Mouse (Mus musculus) megakaryocyte, adult 5-6 weeks (primary cell): ENCODE results near the gene Aaed1. TPM values are rescaled to one million over a fixed set of nuclear protein-coding genes. Genes with fewer than 3 reads are reported as not detected.

Source experiments
- ATAC-seq: 2 replicates; pipeline ENCODE4 v1.8.0; 2016; ENCODE audit warnings: mild to moderate bottlenecking, inconsistent platforms; ENCODE audit not compliant: poor library complexity, severe bottlenecking
- total RNA-seq, 2 experiments: library from RNA; stranded (forward) in 1 of 2; stranded (reverse) in 1 of 2; fragments of 153-499, 151-499 nt in 1 of 2; fragments of 221-1000, 200-1000 nt in 1 of 2; gene quantifications; 2 replicates each; pipeline versions ENCODE4 v1.2.3 to v1.2.4; 2015 to 2017

The Aaed1 gene
- total RNA-seq (2015) (38.0 and 44.8 TPM in 2 replicates), total RNA-seq (2017) (63.4 and 67.7 TPM in 2 replicates)

DNA sequence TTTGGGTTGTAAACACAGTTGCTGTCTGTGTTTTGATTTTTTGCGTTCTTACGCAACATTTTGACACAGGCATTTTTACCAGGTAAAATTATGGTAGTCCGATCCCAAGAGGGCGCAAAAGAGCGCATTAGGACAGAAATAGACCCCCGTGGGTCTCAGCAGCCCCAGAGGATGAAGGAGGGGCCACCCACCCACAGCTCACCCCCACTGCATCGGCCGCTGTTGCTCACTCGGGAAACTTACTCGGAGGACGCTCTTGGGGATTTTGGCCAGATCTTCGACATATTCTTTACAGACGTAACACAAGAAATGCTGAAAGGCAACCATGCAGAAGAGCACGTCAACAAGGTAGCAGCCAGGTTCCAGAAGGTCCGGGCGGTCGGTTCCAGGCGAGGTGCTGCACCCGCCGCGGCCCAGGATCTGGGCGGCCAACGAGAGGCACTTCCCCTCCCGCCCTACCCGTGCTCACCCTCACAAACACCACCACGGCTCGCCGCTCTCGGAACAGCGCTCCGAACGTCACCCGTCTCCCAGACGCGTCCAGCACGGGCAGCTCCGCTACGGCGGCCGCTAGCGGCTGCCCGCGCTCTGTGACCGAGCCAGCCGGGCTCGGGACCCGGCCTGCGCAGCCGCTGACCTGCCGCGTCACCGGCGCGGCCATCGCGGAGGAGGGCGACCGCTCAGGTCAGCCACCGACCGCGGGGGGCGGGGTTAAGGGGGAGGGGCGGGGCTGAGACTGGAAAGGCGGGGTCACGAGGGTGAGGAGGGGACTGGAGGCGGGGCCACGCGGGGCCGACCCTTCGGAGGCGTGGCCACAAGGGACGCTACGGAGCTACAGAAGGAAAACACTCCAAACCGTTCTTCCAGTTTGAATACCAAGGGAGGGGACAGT lies at the start of gene Aaed1:
Gene Aaed1 (minus strand): TSS at position 687 of the 892 bp plus-strand sequence.
- ATAC-seq, result peak; percentile 79

DNA sequence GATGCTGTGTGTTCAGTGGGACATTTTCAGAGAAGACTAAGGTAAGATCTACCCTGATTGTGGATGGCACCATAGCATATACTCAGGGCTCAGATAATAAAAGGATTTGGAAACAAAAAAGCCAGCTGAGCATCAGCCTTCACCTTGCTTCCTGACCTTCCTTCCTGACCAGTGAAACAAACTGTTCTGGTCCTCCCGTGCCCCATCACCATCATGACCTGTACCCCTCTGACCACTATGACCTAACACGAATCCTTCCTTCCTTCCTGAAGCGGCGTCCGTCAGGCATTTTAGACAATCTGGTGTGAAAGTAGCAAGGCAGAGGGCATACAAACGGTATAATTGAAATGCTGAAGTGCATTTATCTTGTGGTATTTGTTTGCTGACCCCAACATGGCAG lies 49.6 kb upstream of the Aaed1 start:
- ATAC-seq, result no peak

DNA sequence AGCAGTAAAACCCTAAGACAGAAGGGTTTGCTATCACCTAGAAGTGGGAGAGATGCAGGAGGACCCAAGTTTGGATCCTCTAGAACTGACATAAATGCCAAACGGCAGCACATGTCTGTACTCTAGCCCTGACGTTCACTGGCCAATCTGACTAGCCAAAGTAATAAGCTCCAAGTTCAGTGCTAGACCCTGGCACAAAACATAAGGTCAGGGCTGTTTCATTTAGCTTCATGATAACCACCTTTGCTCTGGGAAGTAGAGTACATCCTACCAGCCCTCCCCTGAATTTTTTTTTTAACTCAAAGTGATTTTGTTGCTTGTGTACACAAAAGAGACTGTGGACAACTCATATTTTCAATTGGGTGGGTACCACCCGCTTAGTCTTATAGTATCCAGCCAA lies 48.5 kb upstream of the Aaed1 start:
- no peak for ATAC-seq

DNA sequence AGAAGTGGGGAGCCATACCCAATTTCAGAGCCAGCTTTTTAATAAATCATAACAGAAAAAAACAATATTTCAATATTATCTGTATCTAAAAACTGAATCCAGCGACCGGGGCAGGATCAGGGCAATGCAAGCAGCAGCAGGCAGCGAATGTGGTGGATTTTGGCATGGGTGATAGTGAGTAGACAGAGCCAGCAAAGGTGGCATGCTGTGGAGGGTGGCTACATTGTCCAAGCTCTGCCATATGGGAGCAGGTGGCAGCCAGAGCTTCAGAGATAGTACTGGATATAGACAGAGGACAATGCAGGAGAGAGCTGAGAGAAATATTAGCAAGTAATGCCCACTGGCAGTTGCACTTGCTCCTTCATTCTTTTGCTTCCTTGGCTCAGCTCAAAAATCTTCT lies 47.2 kb upstream of the Aaed1 start:
- ATAC-seq, result no peak

DNA sequence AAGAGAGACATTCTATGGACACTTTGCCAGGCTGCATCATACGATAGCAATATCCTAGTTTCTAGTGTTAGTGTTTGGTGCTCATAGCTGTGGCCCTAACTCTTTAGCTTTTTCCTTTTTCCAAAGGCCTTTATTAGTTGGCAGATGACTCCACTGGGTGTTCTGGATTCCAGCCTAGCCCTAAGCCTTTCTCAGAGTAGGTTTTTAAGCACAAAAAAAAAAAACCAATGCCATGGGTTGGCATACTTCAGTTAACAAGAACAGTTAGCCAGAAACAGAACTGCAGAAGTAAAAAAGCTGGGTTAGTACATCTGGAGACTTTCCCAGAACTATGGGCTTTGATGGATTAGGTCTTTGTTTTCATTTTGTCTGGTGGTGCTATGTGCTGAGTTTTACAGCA lies 46.0 kb upstream of the Aaed1 start:
- ATAC-seq, result no peak

DNA sequence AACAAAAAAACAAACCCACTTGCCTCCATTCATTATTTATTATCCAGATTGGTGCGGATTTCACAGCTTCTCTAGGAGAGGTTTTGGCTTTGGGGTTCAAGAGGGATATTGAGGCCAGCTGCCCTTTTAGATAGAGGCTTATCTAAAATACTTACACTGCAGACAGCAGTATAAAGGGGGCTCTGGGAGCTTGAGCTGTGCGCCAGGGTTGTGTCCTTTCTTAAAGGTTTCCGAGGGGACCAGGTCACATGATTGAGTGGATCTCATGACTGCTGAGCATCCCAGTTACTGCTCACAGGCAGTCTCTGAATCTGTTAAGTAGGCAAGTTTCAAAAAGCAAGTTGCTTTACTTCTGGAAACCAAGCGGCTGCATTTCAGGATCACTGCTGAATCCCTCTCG lies 44.9 kb upstream of the Aaed1 start:
- ATAC-seq, result no peak

DNA sequence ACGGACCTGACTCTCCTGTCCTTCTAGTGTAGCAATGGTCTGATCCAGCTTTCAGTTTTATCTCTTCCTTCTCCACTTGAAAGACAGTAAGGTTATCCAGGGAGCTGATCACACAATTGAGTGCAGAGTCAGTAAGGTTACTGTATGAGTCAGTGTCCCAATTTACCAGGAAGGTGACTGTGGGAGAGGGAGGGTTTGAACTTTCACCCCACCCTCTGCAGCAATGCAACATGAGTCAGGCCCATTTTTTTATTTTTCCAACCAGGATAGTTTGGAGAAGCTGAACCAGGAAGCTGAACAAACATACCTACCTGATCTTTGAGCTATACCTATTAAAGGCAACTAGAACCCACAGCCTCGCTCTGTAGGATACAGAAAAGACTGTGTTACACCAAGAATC lies 37.0 kb upstream of the Aaed1 start:
- ATAC-seq, result no peak

DNA sequence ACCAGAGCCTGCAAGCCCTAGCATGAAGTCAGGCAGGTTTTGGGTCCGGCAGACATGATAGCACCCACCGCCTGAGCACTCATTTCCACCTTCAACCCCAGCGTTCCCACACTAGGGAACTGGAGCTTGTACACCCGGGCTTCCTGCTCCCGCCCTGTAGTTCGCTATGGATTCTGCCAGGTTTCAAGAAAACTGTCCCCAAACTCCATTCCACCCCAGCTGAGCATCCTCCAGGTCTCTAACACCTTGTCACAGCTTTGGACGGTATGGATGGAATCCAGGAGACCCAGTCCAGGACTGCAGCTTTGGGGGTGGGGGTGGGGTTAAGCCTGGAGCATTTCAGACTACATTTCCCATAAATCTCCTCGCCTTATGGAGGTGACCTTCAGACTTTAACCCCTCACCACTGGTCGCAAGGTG lies 31.6 kb upstream of the Aaed1 start:
- ATAC-seq, result peak; percentile 76

DNA sequence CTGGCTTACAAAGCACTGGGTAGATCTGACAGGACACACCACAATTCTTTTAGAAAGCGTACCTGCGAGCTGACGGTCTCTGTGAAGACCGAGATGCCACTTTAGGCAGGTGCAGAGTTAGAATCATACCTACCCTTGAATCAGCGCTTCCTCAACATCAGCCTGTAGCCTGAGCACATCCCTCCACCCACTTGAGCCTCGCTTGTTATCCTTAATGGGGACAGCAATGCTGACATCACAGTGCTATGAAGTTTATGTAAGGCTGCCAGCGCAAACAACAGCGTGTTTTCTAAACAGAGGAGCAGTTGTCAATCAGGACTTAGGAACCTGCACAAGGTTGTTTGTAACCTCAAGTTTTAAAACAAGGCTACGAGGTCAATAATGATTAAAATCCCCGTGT lies 31.1 kb upstream of the Aaed1 start:
- ATAC-seq, result peak; percentile 45; the same call in 1 of the 2 replicates

DNA sequence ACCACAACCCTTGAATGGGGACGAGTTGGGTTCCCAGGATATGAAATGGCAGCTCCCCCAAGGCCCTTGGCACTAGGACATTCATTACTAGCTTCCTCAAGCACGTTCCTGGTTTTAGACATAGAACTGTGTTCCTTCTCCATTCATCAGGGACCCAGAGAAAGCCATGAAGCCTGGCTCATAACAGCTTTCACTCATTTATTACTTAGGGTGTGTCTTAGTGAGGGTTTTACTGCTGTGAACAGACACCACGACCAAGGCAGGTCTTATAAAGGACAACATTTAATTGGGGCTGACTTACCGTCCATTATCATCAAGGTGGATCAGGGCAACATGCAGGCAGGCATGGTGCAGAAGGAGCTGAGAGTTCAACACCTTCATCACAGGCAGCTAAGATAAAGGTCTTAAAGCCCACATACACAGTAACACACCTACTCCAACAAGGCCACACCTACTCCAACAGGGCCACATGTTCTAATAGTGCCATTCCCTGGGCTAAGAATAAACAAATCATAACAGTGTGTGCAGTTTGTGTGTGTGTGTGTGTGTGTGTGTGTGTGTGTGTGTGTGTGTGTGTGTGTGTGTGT lies 23.1 kb upstream of the Aaed1 start:
- ATAC-seq, result no peak

DNA sequence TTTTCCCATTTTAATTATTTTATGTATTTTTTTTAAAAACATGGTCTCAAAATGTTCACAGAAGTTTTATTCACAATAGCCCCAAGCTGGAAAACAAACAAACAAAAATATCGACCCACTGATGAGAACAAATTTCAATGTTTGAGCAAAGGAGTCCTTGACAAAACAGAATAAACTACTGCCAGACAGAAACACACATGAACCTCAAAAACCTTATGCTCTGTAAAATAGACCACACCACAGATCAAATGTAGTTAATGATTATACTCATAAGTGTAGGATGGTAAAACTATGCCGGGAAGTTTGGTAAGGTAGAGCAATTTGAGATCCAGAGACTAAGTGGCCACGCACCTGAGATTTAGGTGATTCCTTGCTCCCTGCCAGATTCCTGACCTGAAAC lies 20.6 kb upstream of the Aaed1 start:
- ATAC-seq, result no peak

DNA sequence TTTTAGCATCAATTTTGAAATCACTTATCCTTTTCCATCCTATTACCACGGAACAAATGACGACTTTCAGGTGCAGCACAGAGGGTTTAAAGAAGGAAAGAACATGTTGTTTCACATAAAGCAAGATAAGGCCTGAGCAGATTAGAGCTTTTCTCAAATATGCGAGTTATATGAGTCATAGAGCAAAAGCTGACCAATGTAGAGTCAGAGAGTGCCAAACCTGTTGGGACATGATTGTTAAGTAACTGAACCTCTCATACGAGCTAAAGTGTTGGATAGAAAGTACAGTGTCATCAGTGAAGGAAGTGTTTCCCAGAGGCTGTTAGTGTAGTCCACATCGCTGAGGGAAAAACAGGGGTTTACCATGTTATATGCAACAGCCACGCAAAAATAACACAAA lies 19.8 kb upstream of the Aaed1 start:
- ATAC-seq, result no peak

DNA sequence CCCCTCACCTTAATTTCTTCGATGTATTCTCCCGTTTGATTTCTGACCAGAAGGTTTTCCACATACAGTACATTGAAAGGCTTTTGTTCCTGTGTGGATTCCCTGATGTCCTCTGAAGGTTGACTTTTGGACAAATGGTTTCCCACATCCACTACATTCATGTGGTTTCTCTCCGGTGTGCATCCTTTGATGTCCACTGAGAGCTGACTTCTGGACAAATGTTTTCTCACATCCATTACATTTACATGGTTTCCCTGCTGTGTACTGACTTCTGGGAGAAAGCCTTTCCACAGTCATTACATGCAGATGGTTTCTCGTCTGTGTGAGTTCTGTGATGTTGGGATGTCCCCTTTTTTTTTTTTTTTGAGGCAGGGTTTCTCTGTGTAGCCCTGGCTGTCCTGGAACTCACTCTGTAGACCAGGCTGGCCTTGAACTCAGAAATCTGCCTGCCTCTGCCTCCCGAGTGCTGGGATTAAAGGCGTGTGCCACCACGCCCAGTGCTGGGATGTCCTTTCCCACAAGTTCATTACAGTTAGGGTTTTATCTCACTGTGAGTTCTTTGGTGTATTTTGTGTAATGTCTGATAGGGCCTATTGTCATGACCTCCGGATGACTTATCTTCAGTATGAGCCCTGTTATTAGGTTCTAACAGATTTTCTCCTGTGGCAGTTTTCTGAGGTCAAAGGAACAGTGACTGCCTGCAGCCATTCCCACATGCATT lies 10.2 kb upstream of the Aaed1 start:
- ATAC-seq, result no peak

DNA sequence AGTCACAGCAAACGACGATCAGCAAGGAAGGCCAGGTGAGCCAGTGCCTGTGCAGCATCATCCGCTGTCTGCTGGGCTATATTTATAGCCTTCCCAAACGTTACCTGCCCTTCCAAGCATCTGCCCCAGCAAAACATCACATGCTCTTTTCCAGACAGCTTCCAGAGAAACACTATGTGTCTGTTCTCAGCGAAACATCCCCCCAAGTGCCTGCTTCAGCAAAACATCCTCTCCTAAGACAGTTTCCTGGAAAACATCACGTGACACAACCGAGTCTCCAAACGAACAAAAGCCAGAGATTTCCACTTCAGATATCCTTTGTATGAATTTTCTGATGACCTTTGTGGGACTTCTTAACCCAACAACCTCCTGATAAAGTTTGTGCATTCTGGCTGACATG lies 7.8 kb upstream of the Aaed1 start:
- ATAC-seq, result no peak

DNA sequence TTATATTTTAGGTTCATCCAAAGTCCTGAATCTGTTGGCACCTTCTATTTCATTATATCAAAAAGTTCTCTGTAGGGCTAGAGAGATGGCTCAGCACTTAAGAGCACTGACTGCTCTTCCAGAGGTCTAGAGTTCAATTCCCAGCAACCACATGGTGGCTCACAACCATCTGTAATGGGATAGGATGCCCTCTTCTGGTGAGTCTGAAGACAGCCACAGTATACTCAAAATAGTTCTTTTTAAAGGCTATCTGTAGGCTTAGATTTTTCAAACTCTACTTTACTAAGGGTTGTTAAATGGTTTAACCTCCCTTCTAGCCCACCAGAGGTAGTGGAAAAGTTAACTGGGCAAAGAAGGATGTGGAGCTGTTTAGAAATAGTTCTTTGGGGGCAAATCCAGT lies 7.3 kb upstream of the Aaed1 start:
- no peak for ATAC-seq

DNA sequence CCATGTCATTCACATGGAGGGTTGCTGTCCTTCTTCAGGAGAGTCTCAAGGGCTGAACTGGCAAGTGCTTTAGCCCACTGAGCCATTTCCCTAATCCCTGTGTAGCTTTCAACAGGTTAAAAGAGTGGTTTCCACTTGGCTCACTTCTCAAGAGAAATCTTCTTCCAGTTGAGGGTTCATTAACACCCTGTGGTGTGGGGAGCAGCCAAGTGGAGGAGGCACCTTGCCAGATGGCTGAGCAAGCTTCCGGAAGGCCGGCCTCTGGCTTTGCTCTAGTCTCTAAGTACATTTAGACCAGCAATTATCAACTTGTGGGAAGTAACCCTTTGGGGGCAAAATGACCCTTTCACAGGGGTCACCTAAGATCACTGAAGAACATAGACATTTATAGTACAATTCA lies 5.8 kb upstream of the Aaed1 start:
- no peak for ATAC-seq

DNA sequence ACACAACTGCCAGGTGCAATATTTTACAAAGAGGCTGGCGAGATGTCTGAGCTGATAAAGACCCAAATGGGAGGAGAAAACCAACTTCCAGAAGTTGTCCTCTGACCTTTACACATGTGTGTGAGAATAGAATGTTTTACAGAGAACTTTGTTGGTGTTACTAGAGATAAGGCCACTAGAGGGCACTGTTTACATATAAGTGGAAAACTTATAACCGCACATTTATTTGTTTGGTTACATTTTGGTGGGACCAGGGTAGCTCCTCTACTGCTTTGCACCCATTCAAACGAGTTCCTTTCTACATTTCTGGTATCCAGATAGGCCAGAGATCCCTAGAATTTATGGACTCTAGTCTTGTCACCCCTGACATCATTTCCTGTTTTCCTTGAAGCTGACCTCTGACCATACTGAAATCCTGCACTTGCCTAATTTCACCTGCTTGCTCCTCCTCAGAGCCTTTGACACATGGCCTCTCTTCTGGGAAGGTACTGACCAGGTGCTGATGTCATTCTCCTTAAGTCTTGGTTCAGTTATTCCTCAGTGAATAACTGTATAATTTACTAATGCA lies 3.1 kb upstream of the Aaed1 start:
- ATAC-seq, result peak; percentile 43

DNA sequence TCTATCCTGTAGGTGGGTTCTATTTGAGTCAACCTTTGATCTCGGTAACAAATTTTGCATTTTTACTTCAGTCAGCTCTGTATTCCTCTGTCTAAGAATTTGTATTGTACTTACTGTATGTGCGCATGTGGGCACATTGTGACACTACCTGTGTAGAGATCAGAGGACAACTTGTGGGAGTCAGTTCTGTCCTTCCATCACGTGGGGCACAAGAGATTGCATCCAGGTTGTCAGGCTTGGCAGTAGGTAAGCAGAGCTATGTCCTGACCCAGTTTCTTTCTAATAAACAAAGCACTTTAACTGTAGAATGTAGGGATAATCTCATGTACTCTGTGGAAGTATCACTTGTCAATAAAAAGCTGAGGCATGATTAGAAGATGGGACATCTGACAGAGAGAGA lies 1.5 kb upstream of the Aaed1 start:
- no peak for ATAC-seq

DNA sequence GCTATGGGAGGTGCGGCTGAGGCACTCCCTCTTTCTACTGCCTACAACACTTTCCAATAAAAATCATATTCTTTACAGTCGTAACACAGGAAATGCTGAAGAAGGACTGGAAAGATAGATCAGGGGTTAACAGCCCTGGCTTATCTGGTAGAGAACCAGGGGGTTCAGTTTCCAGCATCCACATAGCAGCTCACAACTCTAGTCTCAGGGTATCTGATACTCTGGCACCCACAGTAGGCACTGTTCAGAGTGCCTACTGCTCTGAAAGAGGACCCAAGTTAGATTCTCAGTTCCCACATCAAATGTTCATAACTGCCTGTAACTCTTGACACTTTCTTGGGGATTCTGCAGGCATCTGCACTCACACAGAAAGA lies 393 bp upstream of the Aaed1 start:
- ATAC-seq, result peak; percentile 3

DNA sequence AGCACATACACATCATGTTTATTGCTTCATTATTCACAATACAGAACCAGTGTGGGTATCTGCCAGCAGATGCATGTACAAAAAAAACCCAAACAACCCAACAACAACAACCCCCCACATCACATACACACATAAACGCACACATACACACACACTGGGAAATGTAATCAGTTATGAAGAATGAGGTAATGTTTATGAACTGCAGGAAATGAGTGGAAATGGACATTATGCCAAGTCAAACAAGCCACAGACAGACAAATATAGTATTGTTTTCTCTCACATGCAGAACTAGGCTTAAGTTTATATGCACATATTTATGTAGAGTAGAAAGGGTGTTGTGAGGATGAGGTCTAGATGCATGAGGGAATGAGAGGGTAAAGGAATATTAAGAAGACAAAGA lies 1.2 kb downstream of the Aaed1 start:
- no peak for ATAC-seq

DNA sequence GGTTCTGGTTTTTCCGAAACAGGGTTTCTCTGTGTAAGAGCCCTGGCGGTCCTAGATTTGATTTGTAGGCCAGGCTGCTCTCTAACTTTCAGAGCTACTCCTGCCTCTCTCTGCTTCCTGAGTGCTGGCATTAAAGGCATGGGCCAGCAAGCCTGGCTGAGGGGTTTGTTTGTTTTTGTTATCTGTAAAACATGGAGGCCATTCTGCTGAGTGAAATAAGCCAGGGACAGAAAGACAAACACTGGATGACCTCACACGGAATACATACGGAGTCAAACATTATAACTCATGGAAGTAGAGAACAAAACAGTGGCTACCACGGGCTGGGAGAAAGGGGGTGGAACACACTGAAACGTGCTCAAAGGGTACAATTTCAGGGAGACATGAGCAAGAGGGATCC lies 1.9 kb downstream of the Aaed1 start:
- ATAC-seq, result no peak

DNA sequence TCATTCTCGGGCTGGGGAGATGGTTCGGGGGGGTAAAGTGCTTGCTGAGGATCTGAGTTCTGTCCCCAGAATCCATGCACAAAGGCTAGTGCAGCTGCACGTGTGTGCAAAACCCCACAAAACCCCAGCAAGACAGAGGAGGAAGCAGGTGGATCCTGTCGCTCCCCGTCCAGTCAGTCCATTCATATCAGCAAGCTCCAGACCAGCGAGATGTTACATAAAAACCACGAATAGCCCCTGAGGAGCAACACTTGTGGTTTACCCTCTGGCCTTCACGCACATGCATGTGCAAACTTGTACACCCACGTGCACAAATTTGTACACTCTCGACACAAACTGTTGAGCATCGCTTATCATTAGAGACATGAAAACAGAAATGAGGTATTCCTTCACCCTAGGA lies 2.7 kb downstream of the Aaed1 start:
- no peak for ATAC-seq
